Mouse (Mus musculus): ENCODE measurements around the gene Mob4. TPM values are rescaled to one million over a fixed set of nuclear protein-coding genes. Genes with fewer than 3 reads are reported as not detected.
A peak's percentile ranks its signal among the peaks of the same experiment; 100 is the strongest.

Gene Mob4
- polyA plus RNA-seq (2015; fragmentation: Nextera tagmentation; extraction: Ambion mirVana), result 40.1 and 42.2 TPM in 2 replicates

GRCm38 (mm10) chr1:55130943-55131401 lies at the start of gene Mob4:
Mob4 (plus strand) TSS chr1:55131231.
- TF ChIP-seq EP300 (IDR thresholded peaks at IDR 0.05; ENCODE audit: low read depth) (peak; percentile 55; the same call in 1 of the 2 replicates), CTCF (IDR thresholded peaks at IDR 0.05; ENCODE audit: low read depth) (no peak)
- peak; percentile 95 for ATAC-seq
- Histone ChIP-seq H3K4me1 (ENCODE audit: insufficient read depth) (peaks cover 16% of the 10 kb centered on the region), H3K27me3 (ENCODE audit: insufficient read depth, low read length) (no peaks in the 10 kb centered on the region), H3K36me3 (replicated peaks; ENCODE audit: insufficient read depth, low read length) (peaks cover 8% of the 10 kb centered on the region; the same call in 1 of the 2 replicates), H3K4me2 (ENCODE audit: low read depth, low read length) (peak within 1 kb of the TSS; percentile 82), H3K4me3 (ENCODE audit: low read depth, low read length) (peak within 1 kb of the TSS; percentile 89), H3K27ac (ENCODE audit: low read depth) (peak within 1 kb of the TSS; percentile 97), H3K9ac (replicated peaks) (peak within 1 kb of the TSS; percentile 91), H3K9me3 (ENCODE audit: low read length) (no peaks in the 10 kb centered on the region)
- DNase-seq, result peak; percentile 96
- under 1% methylated on average over 38 of the region's 42 CpGs for WGBS (ENCODE audit: insufficient replicate concordance)

- no peak overlapping the region for H3K4me2 ChIP-seq (ENCODE audit: low read depth, low read length)
- H3K9me3 ChIP-seq (ENCODE audit: low read length), result peaks cover 4% of the 10 kb centered on the region; the same call in 1 of the 2 replicates
- no peak for TF ChIP-seq EP300 (IDR thresholded peaks at IDR 0.05; ENCODE audit: low read depth)
- peak; percentile 52 for TF ChIP-seq CTCF (IDR thresholded peaks at IDR 0.05; ENCODE audit: low read depth)
- peaks cover 30% of the 10 kb centered on the region for H3K4me1 ChIP-seq (ENCODE audit: insufficient read depth)
- no peak for DNase-seq
- H3K4me3 ChIP-seq (ENCODE audit: low read depth, low read length), result no peak overlapping the region
- peaks cover 54% of the 10 kb centered on the region for H3K36me3 ChIP-seq (replicated peaks; ENCODE audit: insufficient read depth, low read length)
- H3K27me3 ChIP-seq (ENCODE audit: insufficient read depth, low read length), result no peaks in the 10 kb centered on the region
- ATAC-seq, result no peak
- 86% methylated on average over 1 of the region's 1 CpGs for WGBS (ENCODE audit: insufficient replicate concordance)
- H3K9ac ChIP-seq (replicated peaks), result no peak overlapping the region
- H3K27ac ChIP-seq (ENCODE audit: low read depth), result no peak overlapping the region
Measured at GRCm38 (mm10) chr1:55082106-55082505, 48.9 kb upstream of the Mob4 start.

- Histone ChIP-seq H3K9me3 (ENCODE audit: low read length) (peaks cover 4% of the 10 kb centered on the region; the same call in 1 of the 2 replicates), H3K27ac (ENCODE audit: low read depth) (peak overlapping the region; percentile 98; the same call in 1 of the 2 replicates), H3K9ac (replicated peaks) (peak overlapping the region; percentile 87), H3K36me3 (replicated peaks; ENCODE audit: insufficient read depth, low read length) (peaks cover 32% of the 10 kb centered on the region), H3K4me2 (ENCODE audit: low read depth, low read length) (peak overlapping the region; percentile 94), H3K27me3 (ENCODE audit: insufficient read depth, low read length) (no peaks in the 10 kb centered on the region), H3K4me3 (ENCODE audit: low read depth, low read length) (peak overlapping the region; percentile 92), H3K4me1 (ENCODE audit: insufficient read depth) (peaks cover 35% of the 10 kb centered on the region)
- no peak for TF ChIP-seq EP300 (IDR thresholded peaks at IDR 0.05; ENCODE audit: low read depth)
- TF ChIP-seq CTCF (IDR thresholded peaks at IDR 0.05; ENCODE audit: low read depth), result 0 out of 2 replicates have a peak, but pooled peaks have one; percentile 13
- ATAC-seq, result no peak
- WGBS (ENCODE audit: insufficient replicate concordance), result 35% methylated on average over 7 of the region's 7 CpGs
- DNase-seq, result no peak
Measured at GRCm38 (mm10) chr1:55085781-55086366, 45.2 kb upstream of the Mob4 start.

GRCm38 (mm10) chr1:55086868-55087400 lies 44.1 kb upstream of the Mob4 start:
- peaks cover 29% of the 10 kb centered on the region for H3K36me3 ChIP-seq (replicated peaks; ENCODE audit: insufficient read depth, low read length)

GRCm38 (mm10) chr1:55087401-55087904 lies 43.6 kb upstream of the Mob4 start:
- peak overlapping the region; percentile 87 for H3K9ac ChIP-seq (replicated peaks)
- H3K27me3 ChIP-seq (ENCODE audit: insufficient read depth, low read length), result no peaks in the 10 kb centered on the region
- H3K4me3 ChIP-seq (ENCODE audit: low read depth, low read length), result peak overlapping the region; percentile 92
- peak overlapping the region; percentile 94 for H3K4me2 ChIP-seq (ENCODE audit: low read depth, low read length)
- WGBS (ENCODE audit: insufficient replicate concordance), result 0% methylated on average over 26 of the region's 57 CpGs
- no peak for DNase-seq
- ATAC-seq, result peak; percentile 33
- H3K36me3 ChIP-seq (replicated peaks; ENCODE audit: insufficient read depth, low read length), result peaks cover 24% of the 10 kb centered on the region
- H3K4me1 ChIP-seq (ENCODE audit: insufficient read depth), result peaks cover 35% of the 10 kb centered on the region
- H3K27ac ChIP-seq (ENCODE audit: low read depth), result peak overlapping the region; percentile 98
- TF ChIP-seq EP300 (IDR thresholded peaks at IDR 0.05; ENCODE audit: low read depth) (no peak), CTCF (IDR thresholded peaks at IDR 0.05; ENCODE audit: low read depth) (0 out of 2 replicates have a peak, but pooled peaks have one; percentile 5)
- H3K9me3 ChIP-seq (ENCODE audit: low read length), result peaks cover 2% of the 10 kb centered on the region; the same call in 1 of the 2 replicates

More at GRCm38 (mm10) chr1:55086868-55087400, 44.1 kb upstream of the Mob4 start:
- Histone ChIP-seq H3K27ac (ENCODE audit: low read depth) (peak overlapping the region; percentile 98), H3K4me3 (ENCODE audit: low read depth, low read length) (peak overlapping the region; percentile 92), H3K27me3 (ENCODE audit: insufficient read depth, low read length) (no peaks in the 10 kb centered on the region), H3K9ac (replicated peaks) (peak overlapping the region; percentile 87), H3K4me1 (ENCODE audit: insufficient read depth) (peaks cover 35% of the 10 kb centered on the region), H3K9me3 (ENCODE audit: low read length) (peaks cover 4% of the 10 kb centered on the region; the same call in 1 of the 2 replicates), H3K4me2 (ENCODE audit: low read depth, low read length) (peak overlapping the region; percentile 94)
- TF ChIP-seq CTCF (IDR thresholded peaks at IDR 0.05; ENCODE audit: low read depth), result no peak
- TF ChIP-seq EP300 (IDR thresholded peaks at IDR 0.05; ENCODE audit: low read depth), result no peak
- under 1% methylated on average over 13 of the region's 13 CpGs for whole genome bisulfite sequencing (ENCODE audit: insufficient replicate concordance)
- no peak for DNase-seq
- ATAC-seq, result no peak
